Mouse (Mus musculus) frontal cortex, adult (tissue): ENCODE data around the gene Gm7982.
"Not testable (repeated sequence)": the region's sequence is repeated elsewhere in the genome, so short reads cannot be mapped to it uniquely, and the experiment has no call there.

Source experiments
- ATAC-seq: cut with Nextera tagmentation; 2 replicates; pipeline ENCODE4 v1.9.2; 2017; ENCODE audit warnings: mild to moderate bottlenecking, moderate library complexity, mixed read lengths; ENCODE audit not compliant: low TSS enrichment

Gm7982 gene

GRCm38 (mm10) chr5:95741714-95742113 is at the start of gene Gm7982:
TSS of gene Gm7982 (plus strand) at chr5:95742014.
- ATAC-seq: not testable (repeated sequence)

GRCm38 (mm10) chr5:95736073-95736472 is 5.7 kb upstream of the Gm7982 start, which contains the start of gene Gm7978:
TSS of gene Gm7978 (minus strand) at chr5:95736173.
- not testable (repeated sequence) for ATAC-seq

- ATAC-seq: not testable (repeated sequence)
These were observed 33.9 kb downstream of the Gm7982 start, which contains the start of gene E330014E10Rik for GRCm38 (mm10) chr5:95775690-95776089. TSS of gene E330014E10Rik (plus strand) at chr5:95775990.
